Mouse (Mus musculus) CH12.LX (cell line): ENCODE measurements around the gene Sestd1.

Experiments
- BHLHE40 ChIP-seq: IDR thresholded peaks from 2 replicates; pipeline ENCODE4 v1.6.1; 2011; ENCODE audit warnings: mild to moderate bottlenecking, low read depth, low read length, improper control_type of control experiment
- CHD1 ChIP-seq: IDR thresholded peaks from 2 replicates; pipeline ENCODE4 v1.6.1; 2012; ENCODE audit warnings: low read depth, low read length, improper control_type of control experiment, inconsistent platforms
- CTCF ChIP-seq, 2 experiments: IDR thresholded peaks in 1 of 2; conservative IDR thresholded peaks in 1 of 2; 2 replicates each; pipeline ENCODE4 v1.5.1; 2011 to 2012; ENCODE audit warnings: low read depth in 2 of 2, low read length in 2 of 2, improper control_type of control experiment in 1 of 2, inconsistent platforms in 1 of 2, mild to moderate bottlenecking in 1 of 2, moderate library complexity in 1 of 2
- ELF1 ChIP-seq: IDR thresholded peaks from 2 replicates; pipeline ENCODE4 v1.6.1; 2014; ENCODE audit warnings: low read depth, mild to moderate bottlenecking, inconsistent platforms, low read length, improper control_type of control experiment
- EP300 ChIP-seq: IDR thresholded peaks from 2 replicates; pipeline ENCODE4 v1.6.1; 2011; ENCODE audit warnings: low read length, improper control_type of control experiment
- ETS1 ChIP-seq: conservative IDR thresholded peaks from 2 replicates; pipeline ENCODE4 v1.6.1; 2012; ENCODE audit warnings: low read depth, mild to moderate bottlenecking, inconsistent platforms, low read length, improper control_type of control experiment, moderate library complexity
- MXI1 ChIP-seq: IDR thresholded peaks from 2 replicates; pipeline ENCODE4 v1.6.1; 2011; ENCODE audit warnings: mild to moderate bottlenecking, low read depth, low read length, improper control_type of control experiment
- NRF1 ChIP-seq: IDR thresholded peaks from 2 replicates; pipeline ENCODE4 v1.6.1; 2014; ENCODE audit warnings: low read depth, mild to moderate bottlenecking, inconsistent platforms, low read length, improper control_type of control experiment, moderate library complexity
- POLR2A ChIP-seq: IDR thresholded peaks from 2 replicates; pipeline ENCODE4 v1.6.1; 2011; ENCODE audit warnings: low read depth, mild to moderate bottlenecking, improper control_type of control experiment, low read length
- ZMIZ1 ChIP-seq: IDR thresholded peaks from 2 replicates; pipeline ENCODE4 v1.6.1; 2012; ENCODE audit warnings: low read depth, mild to moderate bottlenecking, inconsistent platforms, low read length, improper control_type of control experiment
- ZNF384 ChIP-seq: IDR thresholded peaks from 2 replicates; pipeline ENCODE4 v1.6.1; 2012; ENCODE audit warnings: low read depth, low read length, improper control_type of control experiment, inconsistent platforms

DNA sequence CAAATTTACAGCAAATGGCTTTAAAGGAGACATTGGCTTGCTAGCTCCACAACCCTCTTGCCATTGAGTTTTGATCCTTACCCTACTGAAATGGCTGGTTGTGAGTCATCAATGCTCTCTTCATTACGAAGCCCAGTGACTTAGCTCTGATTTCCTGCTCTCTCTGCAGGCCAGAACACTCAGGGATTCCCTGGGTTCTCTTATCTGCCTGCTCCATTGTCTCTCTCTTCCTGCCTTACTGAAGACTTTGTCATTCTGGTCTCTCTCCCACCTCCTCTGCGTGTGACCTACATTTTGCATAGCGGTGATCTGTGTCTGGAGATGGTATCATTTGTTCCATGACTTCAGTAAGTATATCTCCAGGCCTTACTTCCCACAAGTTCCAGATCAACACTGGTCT lies 46.9 kb upstream of the Sestd1 start:
- TF ChIP-seq CHD1 (no peak), NRF1 (no peak), ELF1 (no peak), MXI1 (no peak), CTCF (conservative IDR thresholded peaks at IDR 0.05 in 1 of 2, IDR thresholded peaks at IDR 0.05 in 1 of 2; ENCODE audit: low read depth in 2 of 2, low read length in 2 of 2) (no peak), ETS1 (no peak), ZMIZ1 (no peak), ZNF384 (no peak), POLR2A (no peak), BHLHE40 (no peak), EP300 (no peak)
